Mouse (Mus musculus) brain, embryonic 18.5 days (tissue): Measurements from ENCODE around the gene Fkbp8.
A peak's percentile ranks its signal among the peaks of the same experiment; 100 is the strongest.

ENCODE experiments used
- DNase-seq: peaks from one replicate; pipeline ENCODE4 v3.0.0-alpha.2; 2012; ENCODE audit warnings: low read depth, low spot score

Fkbp8 gene

DNA sequence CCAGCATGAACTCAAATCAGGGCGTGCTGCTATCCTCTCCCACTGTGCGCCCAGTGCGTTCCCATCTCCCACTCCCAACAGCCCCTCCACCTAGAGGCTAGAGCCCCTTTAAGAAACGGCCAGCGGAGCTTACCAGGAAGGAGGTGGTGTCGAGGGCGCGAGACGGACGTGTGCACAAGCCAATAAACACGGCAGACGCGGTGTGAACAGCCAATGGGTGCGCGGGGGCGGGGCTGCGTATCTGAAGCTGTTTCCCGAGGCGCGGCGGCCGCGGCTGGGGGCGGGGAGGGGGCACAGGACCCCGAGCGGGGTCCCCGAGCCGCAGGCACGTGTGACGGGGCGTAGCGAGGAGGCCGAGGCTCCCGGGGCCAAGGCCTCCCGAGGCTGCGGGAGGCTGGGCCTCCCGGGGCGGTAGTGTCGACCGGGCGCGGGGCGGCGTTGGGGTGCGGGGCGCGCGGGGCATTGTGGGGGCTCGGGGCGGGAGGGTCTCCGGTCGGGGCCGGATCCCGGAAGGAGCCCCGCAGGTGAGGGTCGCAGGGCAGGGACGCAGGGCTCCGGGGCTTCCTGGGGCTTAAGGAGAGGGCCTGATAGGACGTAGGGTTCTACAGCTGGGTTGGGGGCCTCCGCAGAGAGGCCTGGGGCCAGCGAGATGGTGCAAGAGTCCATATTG, at the start of gene Fkbp8, which contains the start of gene Kxd1:
TSS of gene Fkbp8 (plus strand) at position 213 of the 670 bp plus-strand sequence.
TSS of gene Kxd1 (minus strand) at position 445 of the 670 bp plus-strand sequence.
- peak; percentile 90 for DNase-seq

DNA sequence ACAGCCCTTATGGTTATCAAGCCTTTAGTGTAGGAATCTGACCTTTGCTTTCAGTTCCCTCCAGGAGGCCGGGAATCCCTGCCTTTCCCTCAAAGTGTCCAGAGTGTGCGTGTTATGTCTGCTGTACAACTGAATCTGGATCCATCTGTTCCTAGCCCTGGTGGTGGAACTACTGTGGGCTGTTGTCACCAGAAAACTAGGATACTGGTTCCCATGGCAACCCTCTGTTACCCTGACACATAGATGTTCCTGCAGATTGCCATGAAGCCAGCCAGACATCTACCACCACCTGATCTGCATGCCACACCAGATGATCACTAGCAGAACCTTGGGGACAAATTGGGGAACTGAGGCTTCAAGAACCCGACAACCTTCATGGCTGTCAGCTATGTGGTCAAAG, 45.6 kb upstream of the Fkbp8 start:
- no peak for DNase-seq

DNA sequence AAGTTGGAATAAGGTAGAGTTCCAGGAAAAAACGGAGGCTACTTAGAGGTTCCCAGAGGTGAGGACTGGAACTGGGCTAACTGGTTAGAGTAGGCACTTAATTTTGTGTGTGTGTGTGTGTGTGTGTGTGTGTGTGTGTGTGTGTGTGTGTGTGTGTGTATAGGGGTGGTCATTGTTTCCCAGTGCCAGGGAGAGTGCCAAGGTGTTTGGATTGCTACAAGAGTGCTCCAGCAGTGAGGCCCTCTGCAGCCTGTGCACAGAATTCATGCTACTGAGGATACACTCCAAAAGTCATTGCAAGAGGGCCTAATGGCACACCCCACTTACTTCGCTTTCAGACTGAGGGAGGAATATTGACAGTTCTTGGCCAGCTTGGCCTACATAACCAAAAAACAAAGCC, 44.6 kb upstream of the Fkbp8 start:
- no peak for DNase-seq

DNA sequence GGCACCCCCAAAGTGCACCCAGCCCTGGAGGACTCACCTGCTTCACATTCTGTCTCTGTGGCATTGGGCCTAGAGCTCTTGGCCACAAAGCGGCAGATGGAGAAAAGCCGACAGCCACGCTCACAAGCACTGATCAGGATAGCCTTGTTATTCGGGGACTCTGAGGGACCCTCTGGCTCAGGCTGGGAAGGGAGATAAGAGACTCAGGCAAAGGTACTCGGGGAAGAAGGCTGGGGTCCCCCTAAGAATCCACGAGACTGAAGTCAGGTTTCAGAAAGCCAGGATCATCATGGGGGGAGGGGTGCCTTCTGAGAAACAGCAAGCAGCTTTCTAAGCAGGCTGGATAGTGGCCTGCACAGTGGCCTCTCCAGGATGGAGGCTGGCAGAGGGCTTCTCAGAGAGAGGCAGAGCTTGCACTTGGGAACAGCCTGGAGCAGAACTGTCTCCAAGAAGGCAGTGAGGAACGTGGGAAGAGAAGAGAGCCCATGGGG, 41.3 kb upstream of the Fkbp8 start:
- no peak for DNase-seq

GRCm38 (mm10) chr8:70486941-70487520, 40.5 kb upstream of the Fkbp8 start, which contains the start of gene Tmem59l:
Tmem59l (minus strand) TSS chr8:70487358.
- DNase-seq = no peak

- no peak for DNase-seq
These were observed 39.3 kb upstream of the Fkbp8 start for GRCm38 (mm10) chr8:70487993-70488796.

GRCm38 (mm10) chr8:70488931-70489470, 38.5 kb upstream of the Fkbp8 start:
- no peak for DNase-seq

GRCm38 (mm10) chr8:70489576-70489975, 37.9 kb upstream of the Fkbp8 start:
- no peak for DNase-seq

DNA sequence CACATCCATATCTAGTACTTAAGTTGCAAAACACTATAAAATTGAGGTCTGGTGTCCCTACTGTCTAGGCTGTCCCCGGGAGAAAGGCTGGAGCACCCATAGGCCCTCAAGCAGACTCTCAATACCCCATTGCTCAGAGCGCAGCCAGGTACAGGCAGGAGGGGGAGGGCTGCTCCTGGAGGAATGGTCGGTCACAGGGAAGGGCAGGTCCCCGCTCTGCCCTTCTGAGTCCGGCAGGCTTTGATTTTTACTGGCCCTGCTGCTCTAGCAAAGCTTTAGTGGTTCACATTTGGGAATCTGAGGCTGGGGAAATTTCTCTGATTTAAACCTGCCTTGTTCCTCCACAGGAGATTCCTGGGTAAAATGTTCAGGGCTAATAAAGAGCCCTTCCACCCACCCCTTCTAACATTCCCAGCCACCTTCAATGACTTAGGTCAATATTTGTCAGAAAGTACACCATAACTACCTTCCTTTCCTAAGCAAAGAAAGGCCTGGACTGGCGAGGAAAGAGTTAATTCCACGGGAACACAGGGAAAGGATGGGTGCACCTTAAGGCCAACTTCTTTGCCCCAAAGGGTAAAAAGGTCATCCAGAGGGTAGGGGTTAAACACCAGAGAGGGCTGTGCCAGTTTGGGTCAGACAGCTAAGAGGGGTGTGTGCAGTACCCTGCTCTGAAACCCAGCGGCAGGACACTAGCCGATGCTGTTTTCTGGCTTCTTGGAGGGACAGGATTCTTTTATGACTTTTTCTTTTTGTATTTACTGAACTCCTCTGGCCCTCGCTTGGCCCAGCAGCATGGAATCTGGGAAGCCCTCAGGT, 37.3 kb upstream of the Fkbp8 start:
- no peak for DNase-seq

DNA sequence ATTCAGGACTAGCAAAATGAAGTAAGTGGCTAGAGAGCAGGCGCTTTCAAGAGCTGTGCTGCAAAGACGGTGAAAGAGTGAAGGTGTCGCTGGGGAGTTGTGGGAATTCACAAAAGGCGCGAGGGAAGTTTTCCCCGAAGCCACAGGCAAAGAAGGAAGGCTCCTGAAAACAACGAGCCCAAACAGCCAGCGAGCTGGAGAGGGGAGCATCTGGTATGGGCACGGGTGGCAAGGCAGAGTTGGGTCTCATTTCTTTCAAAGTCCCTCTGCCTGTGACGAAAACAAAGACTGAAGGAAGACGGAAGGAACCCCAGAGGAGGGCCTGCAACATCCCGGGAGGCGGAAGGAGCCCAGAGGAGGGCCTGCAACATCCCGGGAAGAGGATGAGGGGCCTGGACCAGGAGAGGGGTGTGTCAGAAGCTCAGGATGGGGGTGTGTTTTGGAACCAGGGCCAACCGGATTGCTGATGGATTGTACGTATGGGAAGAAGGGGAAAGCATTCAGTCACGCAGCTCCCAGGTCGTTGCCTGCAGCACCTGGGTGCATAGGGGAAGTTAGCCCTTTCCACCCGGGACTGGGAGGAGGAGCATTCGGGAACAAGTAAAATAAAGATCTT, 36.5 kb upstream of the Fkbp8 start:
- DNase-seq = no peak

DNA sequence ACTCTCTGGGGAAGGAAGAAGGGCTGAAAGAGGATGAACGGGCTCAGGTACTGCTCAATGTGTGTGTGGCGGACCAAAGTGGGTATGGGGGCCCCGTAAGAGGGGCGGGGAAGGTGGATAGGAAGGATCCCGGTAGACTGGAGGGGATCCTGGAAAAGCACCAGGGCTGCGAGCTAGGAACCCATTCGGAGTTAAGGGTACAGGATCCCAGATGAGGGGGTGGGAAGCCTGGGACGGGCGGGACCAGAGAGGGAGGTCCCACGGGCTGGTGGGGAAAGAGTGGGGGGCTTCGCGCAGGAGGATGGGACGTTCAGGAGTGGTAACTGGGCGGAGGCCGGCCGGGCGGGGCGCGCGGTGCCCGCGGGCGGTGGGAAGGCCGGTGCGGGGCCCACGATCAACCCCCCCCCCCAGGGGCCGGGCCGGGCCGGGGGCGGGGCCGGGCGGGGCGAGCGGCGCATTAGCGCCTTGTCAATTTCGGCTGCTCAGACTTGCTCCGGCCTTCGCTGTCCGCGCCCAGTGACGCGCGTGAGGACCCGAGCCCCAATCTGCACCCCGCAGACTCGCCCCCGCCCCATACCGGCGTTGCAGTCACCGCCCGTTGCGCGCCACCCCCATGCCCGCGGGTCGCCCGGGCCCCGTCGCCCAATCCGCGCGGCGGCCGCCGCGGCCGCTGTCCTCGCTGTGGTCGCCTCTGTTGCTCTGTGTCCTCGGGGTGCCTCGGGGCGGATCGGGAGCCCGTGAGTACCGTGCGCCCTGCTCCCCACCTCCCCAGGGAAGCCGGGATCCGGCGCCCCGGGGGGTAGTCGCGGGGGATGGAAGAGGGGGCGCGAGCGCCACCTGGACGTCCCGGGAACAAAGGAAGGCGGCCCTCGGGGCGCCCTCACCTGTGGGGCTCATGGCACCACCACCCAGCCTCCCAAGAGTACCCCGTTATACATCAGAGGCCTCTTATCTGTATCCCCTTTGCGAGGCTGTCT, 34.6 kb upstream of the Fkbp8 start, which contains the start of gene Crlf1:
TSS of gene Crlf1 (plus strand) at position 495 of the 977 bp plus-strand sequence.
- no peak for DNase-seq

DNA sequence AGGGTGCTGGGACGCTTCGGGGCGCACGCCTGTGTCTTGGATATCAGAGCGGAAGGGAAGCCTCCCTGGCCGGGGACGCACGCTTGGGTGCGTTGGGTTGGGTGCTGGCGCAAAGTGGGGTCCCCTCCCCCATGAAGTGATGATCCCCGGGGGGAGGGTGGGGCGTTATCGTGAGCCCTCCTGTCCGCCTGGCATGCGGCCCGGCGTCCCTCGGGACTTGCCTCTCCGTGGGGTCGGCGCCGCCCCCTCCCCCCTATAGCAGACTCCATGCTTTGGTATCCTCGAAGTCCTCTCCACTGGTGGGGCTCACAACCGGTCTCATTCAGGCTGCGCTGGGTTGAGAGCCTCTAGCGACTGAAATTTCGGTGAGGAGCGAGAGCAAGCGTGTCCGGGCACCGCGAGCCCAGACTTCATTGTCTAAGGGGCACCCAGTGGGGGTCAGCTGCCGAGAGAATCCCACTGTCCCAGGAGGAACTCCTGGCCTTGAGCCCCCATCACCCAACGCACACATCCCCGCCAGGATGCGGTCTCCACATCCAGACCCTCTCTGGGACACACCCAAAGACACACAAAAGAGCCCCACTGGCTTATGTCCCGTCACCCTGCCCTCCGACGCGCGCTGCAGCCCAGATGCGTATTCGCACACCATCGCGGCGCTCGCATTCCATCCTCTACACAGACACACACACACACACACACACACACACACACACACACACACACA, 33.7 kb upstream of the Fkbp8 start:
- no peak for DNase-seq

DNA sequence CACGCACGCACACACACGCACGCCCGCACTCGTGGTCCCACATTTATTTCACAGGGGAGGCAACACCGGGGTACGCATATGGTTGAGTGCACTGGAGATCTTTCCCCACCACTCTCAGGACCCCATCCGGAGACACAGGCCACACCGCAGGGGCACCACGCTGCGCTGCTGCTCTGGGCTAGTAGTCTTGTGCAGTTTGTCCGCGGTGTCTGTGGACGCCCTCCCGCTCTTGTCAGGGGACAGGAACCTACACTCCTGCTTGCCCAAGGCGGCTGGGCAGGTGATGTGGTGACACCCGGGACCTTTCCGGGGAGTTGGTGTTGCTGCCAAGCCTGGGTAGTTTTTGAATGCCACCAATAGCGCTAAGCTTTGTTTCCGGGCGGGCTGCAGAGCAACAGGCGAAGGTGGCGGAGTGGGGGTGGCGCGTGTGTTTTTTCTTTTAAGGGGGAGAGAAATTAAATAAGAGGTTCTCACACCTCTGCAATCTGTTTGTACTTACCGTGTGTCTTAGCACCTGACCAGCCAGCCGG, 33.0 kb upstream of the Fkbp8 start:
- DNase-seq = no peak

GRCm38 (mm10) chr8:70495001-70495770, 32.3 kb upstream of the Fkbp8 start:
- DNase-seq = no peak

DNA sequence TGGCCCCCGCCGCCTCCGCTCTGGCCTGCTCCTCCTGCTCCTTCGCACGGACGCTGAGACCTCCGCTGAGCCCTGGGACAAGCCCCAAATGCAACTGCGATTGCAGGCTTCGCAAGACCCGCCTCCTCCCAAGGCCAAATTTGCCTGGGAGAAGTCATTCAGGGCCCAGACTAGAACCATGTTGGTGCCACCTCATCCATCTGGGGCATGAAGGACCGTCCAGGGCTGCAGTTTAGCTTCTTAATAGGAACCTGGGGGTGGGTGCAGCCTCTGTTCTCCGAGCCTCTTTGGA, 31.8 kb upstream of the Fkbp8 start:
- no peak for DNase-seq

GRCm38 (mm10) chr8:70500386-70501301, 26.9 kb upstream of the Fkbp8 start:
- DNase-seq = no peak
